Mouse (Mus musculus) embryonic facial prominence, embryonic 14.5 days (tissue): ENCODE measurements around the gene Fcgr2b. TPM values are rescaled to one million over a fixed set of nuclear protein-coding genes. Genes with fewer than 3 reads are reported as not detected.

ENCODE experiments used
- ATAC-seq: fragments of 200-750 bp; cut with Nextera tagmentation; 2 replicates; pipeline ENCODE4 v1.8.0; 2017; ENCODE audit warnings: low read depth, moderate number of reproducible peaks, moderate TSS enrichment
- DNase-seq: peaks from one replicate; pipeline ENCODE4 v3.0.0-alpha.2; 2015; ENCODE audit warnings: low spot score
- H3K27ac ChIP-seq: fragments of 300-500 bp; sonication (generic); replicated peaks from 2 replicates; pipeline ENCODE4 v1.5.1; 2014; ENCODE audit warnings: low read depth, mild to moderate bottlenecking, low read length, moderate library complexity
- H3K27me3 ChIP-seq: fragments of 300-500 bp; sonication (generic); replicated peaks from 2 replicates; pipeline ENCODE4 v1.6.1; 2014; ENCODE audit warnings: low read length; ENCODE audit not compliant: control insufficient read depth, insufficient read depth
- H3K36me3 ChIP-seq: fragments of 300-500 bp; sonication (generic); 2 replicates; pipeline ENCODE4 v1.6.1; 2014; ENCODE audit warnings: low read length, mixed read lengths; ENCODE audit not compliant: control insufficient read depth, insufficient read depth
- H3K4me1 ChIP-seq: fragments of 300-500 bp; sonication (generic); 2 replicates; pipeline ENCODE4 v1.6.1; 2014; ENCODE audit warnings: antibody characterized with exemption, low read length; ENCODE audit not compliant: control insufficient read depth, insufficient read depth
- H3K4me2 ChIP-seq: fragments of 300-500 bp; sonication (generic); 2 replicates; pipeline ENCODE4 v1.6.1; 2014; ENCODE audit warnings: low read depth, mild to moderate bottlenecking, low read length, moderate library complexity, mixed read lengths
- H3K4me3 ChIP-seq: fragments of 300-500 bp; sonication (generic); 2 replicates; pipeline ENCODE4 v1.5.1; 2014; ENCODE audit warnings: low read depth, mild to moderate bottlenecking, low read length
- H3K9ac ChIP-seq: fragments of 300-500 bp; sonication (generic); 2 replicates; pipeline ENCODE4 v1.6.1; 2014; ENCODE audit warnings: low read depth, mild to moderate bottlenecking, low read length, moderate library complexity, mixed read lengths
- H3K9me3 ChIP-seq: fragments of 300-500 bp; sonication (generic); 2 replicates; pipeline ENCODE4 v1.6.1; 2016; ENCODE audit warnings: low read length; ENCODE audit not compliant: control insufficient read depth
- WGBS: fragments of 180-500 bp; shearing (Covaris S2); extraction: QIAGEN DNeasy Blood & Tissue Kit; methylation state at CpG from one replicate; pipeline ENCODE4 v1.1.7; 2014; 5-methylcytosine and 5-hydroxymethylcytosine counted together
- polyA plus RNA-seq: library from polyadenylated mRNA; unstranded; fragments of >200 nt; fragmentation: Nextera tagmentation; extraction: Ambion mirVana; gene quantifications from 2 replicates; pipeline ENCODE4 v1.2.1, GENCODE M21; 2014

Fcgr2b gene
- polyA plus RNA-seq, 1 experiment from 2014 or later, result 3.2 TPM

GRCm38 (mm10) chr1:170911907-170912660, 64.3 kb downstream of the Fcgr2b start:
- Histone ChIP-seq H3K4me2 (no peak overlapping the region), H3K36me3 (no peaks in the 10 kb centered on the region), H3K27me3 (peaks cover 30% of the 10 kb centered on the region), H3K9me3 (no peaks in the 10 kb centered on the region), H3K4me1 (peaks cover 5% of the 10 kb centered on the region; the same call in 1 of the 2 replicates), H3K27ac (no peak overlapping the region), H3K4me3 (no peak overlapping the region), H3K9ac (no peak overlapping the region)
- WGBS, result 81% methylated on average over 11 of the region's 11 CpGs
- no peak for DNase-seq
- no peak for ATAC-seq

Other genes starting within 250 kb of the Fcgr2b start
- 10.8 and 11.7 TPM in 2 replicates for gene Atf6, start 108.8 kb downstream of the Fcgr2b start, polyA plus RNA-seq
- gene Gm26620, start 91.5 kb downstream of the Fcgr2b start, polyA plus RNA-seq, result 1.1 and 1.5 TPM in 2 replicates
- 43.7 and 44.7 TPM in 2 replicates for gene Dusp12, start 91.0 kb downstream of the Fcgr2b start, polyA plus RNA-seq
- gene Fcrlb, start 63.6 kb downstream of the Fcgr2b start, polyA plus RNA-seq, result not detected in 2 replicates
- gene Fcrla, start 49.0 kb downstream of the Fcgr2b start, polyA plus RNA-seq, result not detected in 2 replicates
- 0.81 and 0.92 TPM in 2 replicates for gene Fcgr4, start 42.4 kb upstream of the Fcgr2b start, polyA plus RNA-seq
- 20.5 and 25.0 TPM in 2 replicates for gene Fcgr3, start 88.4 kb upstream of the Fcgr2b start, polyA plus RNA-seq
- 4.4 and 12.3 TPM in 2 replicates for gene Cfap126, start 137.4 kb upstream of the Fcgr2b start, polyA plus RNA-seq
- gene Sdhc, start 174.1 kb upstream of the Fcgr2b start, polyA plus RNA-seq, result 276 and 291 TPM in 2 replicates
- gene Mpz, start 174.2 kb upstream of the Fcgr2b start, polyA plus RNA-seq, result 9.6 and 11.2 TPM in 2 replicates
- 11.3 and 14.7 TPM in 2 replicates for gene Pcp4l1, start 219.7 kb upstream of the Fcgr2b start, polyA plus RNA-seq
- gene Nr1i3, start 237.4 kb upstream of the Fcgr2b start, polyA plus RNA-seq, result 0.15 and 0.17 TPM in 2 replicates
- gene Tomm40l, start 246.0 kb upstream of the Fcgr2b start, polyA plus RNA-seq, result 25.4 and 28.7 TPM in 2 replicates
- gene Apoa2, start 248.5 kb upstream of the Fcgr2b start, polyA plus RNA-seq, result 1.9 TPM in 2 replicates